ENCODE assay signal across 8 mouse cellular contexts in the genomic region with DNA sequence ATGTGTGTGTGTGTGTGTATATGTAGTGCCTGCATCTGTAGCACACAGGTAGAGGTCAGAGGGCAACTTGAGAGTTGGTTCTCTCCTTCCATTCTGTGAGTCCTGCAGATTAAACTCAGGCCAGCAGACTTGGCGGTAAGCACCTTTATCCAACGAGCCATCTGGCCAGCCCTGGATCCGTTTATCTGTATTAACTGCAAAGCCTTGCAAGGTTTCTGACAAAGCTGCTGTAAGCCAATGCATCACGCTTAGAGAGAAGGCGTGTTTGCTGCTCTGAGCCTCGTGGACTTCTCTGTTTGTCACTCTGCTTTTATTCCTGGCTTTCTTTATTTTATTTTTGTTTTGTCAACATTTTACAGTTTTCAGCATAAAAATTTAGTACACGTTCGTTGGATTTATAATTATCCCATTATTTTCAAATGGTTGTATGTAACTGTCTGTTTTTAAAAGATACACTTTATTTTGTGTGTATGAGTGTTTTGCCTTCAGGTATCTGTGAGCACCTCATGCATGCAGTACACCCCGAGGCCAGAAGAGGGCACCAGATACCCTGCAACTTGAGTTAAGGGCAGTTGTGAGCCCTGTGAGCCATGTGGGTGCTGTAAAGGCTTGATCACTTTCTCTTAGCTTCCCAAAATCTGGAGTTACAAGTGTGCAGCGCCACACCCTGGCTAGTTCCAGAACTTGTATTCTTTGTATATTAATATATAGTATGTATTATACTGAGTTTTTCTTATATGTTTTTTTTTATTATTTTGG. TPM values are rescaled to one million over a fixed set of nuclear protein-coding genes. Genes with fewer than 3 reads are reported as not detected.
DNase-seq lines count a peak whose midpoint lies in the region; ATAC-seq lines count a peak whose summit lies in the region.

No protein-coding gene starts in this region.

- peak; percentile 87 for DNase-seq in T-cell, adult 2 months (ENCODE audit: low spot score)
- DNase-seq in cerebellum, adult 9-10 months = peak; percentile 92
- DNase-seq in hindlimb bud, embryonic 11.5 days (ENCODE audit: extremely low spot score, low read depth, low spot score) = peak; percentile 71
- DNase-seq in left cerebral cortex, adult 8-10 months (ENCODE audit: low spot score in 2 of 2) = peak; percentile 82 to 83
- DNase-seq in right cerebral cortex, postnatal 14 days = peak; percentile 90
- DNase-seq in urinary bladder, postnatal 14 days (ENCODE audit: low spot score) = peak; percentile 92

- ATAC-seq in frontal cortex, adult (ENCODE audit: low TSS enrichment) = peak; percentile 90
- peak; percentile 98 for ATAC-seq in megakaryocyte progenitor cell, adult 5-6 weeks (replicated peaks; ENCODE audit: poor library complexity)

RNA-seq across cellular contexts. Expression of a gene that starts 17.2 kb away (rescaled TPM):
- total RNA-seq in left cerebral cortex, adult 8-10 months (2022) = 100 to 1,000 TPM; 238 to 279 (median 267) TPM
- total RNA-seq in megakaryocyte progenitor cell, adult 5-6 weeks (2015) = 37.4 and 42.1 TPM in 2 replicates
- total RNA-seq in megakaryocyte progenitor cell, adult 5-6 weeks (2017) = 15.9 and 16.1 TPM in 2 replicates

RNA-seq across cellular contexts. Expression of a gene that starts 24.1 kb away (rescaled TPM):
- 100 to 1,000 TPM; 214 to 227 (median 221) TPM for total RNA-seq in left cerebral cortex, adult 8-10 months (2022)
- 27.1 and 34.8 TPM in 2 replicates for total RNA-seq in megakaryocyte progenitor cell, adult 5-6 weeks (2015)
- 51.7 and 52.5 TPM in 2 replicates for total RNA-seq in megakaryocyte progenitor cell, adult 5-6 weeks (2017)

Comparison
In these comparisons a context has a peak if more than half of its experiments do, and no peak if none do; other contexts are left out.
1. Peak in every context shown above with its lines: DNase-seq and ATAC-seq.
2. RNA of a gene that starts 17.2 kb away (total RNA-seq): 238 to 279 TPM in left cerebral cortex, adult 8-10 months; 15.9 to 42.1 TPM in megakaryocyte progenitor cell, adult 5-6 weeks; every median in the first group is over 4 times any median in the second.
3. RNA of a gene that starts 24.1 kb away (total RNA-seq): 214 to 227 TPM in left cerebral cortex, adult 8-10 months; 27.1 to 52.5 TPM in megakaryocyte progenitor cell, adult 5-6 weeks; every median in the first group is over 4 times any median in the second.